Mouse (Mus musculus) MEL (cell line): Measurements from ENCODE around the gene Gpr3.

Experiments
- CTCF ChIP-seq, 3 experiments: IDR thresholded peaks in 2 of 3; conservative IDR thresholded peaks in 1 of 3; 2 replicates each; pipeline ENCODE4 v1.5.1; 2011 to 2012; ENCODE audit warnings: low read length in 3 of 3, low read depth in 2 of 3, mild to moderate bottlenecking in 2 of 3, improper control_type of control experiment in 1 of 3, inconsistent platforms in 1 of 3, mixed read lengths in 1 of 3, moderate library complexity in 1 of 3; ENCODE audit not compliant: control insufficient read depth in 1 of 3, insufficient read depth in 1 of 3, poor library complexity in 1 of 3, severe bottlenecking in 1 of 3
- KAT2A ChIP-seq: conservative IDR thresholded peaks from 2 replicates; pipeline ENCODE4 v1.6.1; 2012; ENCODE audit warnings: low read depth, low read length, improper control_type of control experiment, inconsistent platforms
- MAFK ChIP-seq: IDR thresholded peaks from 2 replicates; pipeline ENCODE4 v1.6.1; 2011; ENCODE audit warnings: low read depth, mild to moderate bottlenecking, low read length, improper control_type of control experiment, borderline replicate concordance
- MAZ ChIP-seq: IDR thresholded peaks from 2 replicates; pipeline ENCODE4 v1.6.1; 2012; ENCODE audit warnings: low read depth, mild to moderate bottlenecking, inconsistent platforms, low read length, improper control_type of control experiment
- MEF2A ChIP-seq: IDR thresholded peaks from 2 replicates; pipeline ENCODE4 v1.6.1; 2014; ENCODE audit warnings: low read depth, mild to moderate bottlenecking, inconsistent platforms, low read length, improper control_type of control experiment; ENCODE audit not compliant: poor library complexity, insufficient replicate concordance, severe bottlenecking; ENCODE audit errors: extremely low read depth
- POLR2A ChIP-seq, 2 experiments: IDR thresholded peaks; 2 replicates each; pipeline ENCODE4 v1.6.1; 2011 to 2012; ENCODE audit warnings: low read length in 2 of 2, mild to moderate bottlenecking in 2 of 2, control low read depth in 1 of 2, improper control_type of control experiment in 1 of 2, low read depth in 1 of 2, moderate library complexity in 1 of 2; ENCODE audit not compliant: control insufficient read depth in 1 of 2, insufficient read depth in 1 of 2, poor library complexity in 1 of 2
- RCOR1 ChIP-seq: IDR thresholded peaks from 2 replicates; pipeline ENCODE4 v1.6.1; 2012; ENCODE audit warnings: low read depth, mild to moderate bottlenecking, inconsistent platforms, low read length, improper control_type of control experiment
- TAL1 ChIP-seq: IDR thresholded peaks from 2 replicates; pipeline ENCODE4 v1.6.1; 2012; ENCODE audit warnings: mild to moderate bottlenecking, inconsistent platforms, low read length, moderate library complexity, mixed read lengths

GRCm38 (mm10) chr4:133196136-133196535, 16.2 kb downstream of the Gpr3 start:
- TF ChIP-seq MAZ = no peak
- no peak for TF ChIP-seq KAT2A
- TF ChIP-seq TAL1 = no peak
- no peak for TF ChIP-seq MEF2A
- no peak for TF ChIP-seq RCOR1
- no peak for TF ChIP-seq CTCF (IDR thresholded peaks at IDR 0.05 in 2 of 3, conservative IDR thresholded peaks at IDR 0.05 in 1 of 3; ENCODE audit: control insufficient read depth in 1 of 3, insufficient read depth in 1 of 3, low read depth in 2 of 3, low read length in 3 of 3, poor library complexity in 1 of 3, severe bottlenecking in 1 of 3)
- no peak for TF ChIP-seq MAFK
- no peak for TF ChIP-seq POLR2A (IDR thresholded peaks at IDR 0.05; ENCODE audit: control insufficient read depth in 1 of 2, insufficient read depth in 1 of 2, low read depth in 1 of 2, low read length in 2 of 2, poor library complexity in 1 of 2)
